In the genomic region with DNA sequence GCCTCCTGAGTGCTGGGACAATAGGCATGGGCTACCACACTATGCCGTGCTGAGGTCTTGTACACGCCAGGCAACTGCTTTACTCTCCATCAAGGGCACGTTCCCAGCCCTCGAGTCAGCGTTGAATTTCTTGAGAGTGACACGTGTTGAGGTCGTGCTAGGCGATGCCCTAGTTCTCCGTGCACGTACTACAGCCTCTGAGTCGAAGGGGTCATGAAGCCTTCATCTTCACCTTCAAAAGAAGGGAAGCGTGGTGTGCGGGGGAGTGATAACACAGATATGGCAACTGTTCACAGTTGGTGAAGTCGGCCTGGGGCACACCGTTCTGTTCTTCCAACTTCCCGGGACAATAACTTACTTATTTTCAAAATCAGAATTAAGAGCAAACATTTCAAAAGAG, we compare ENCODE assay signal across 19 mouse cellular contexts. TPM values are rescaled to one million over a fixed set of nuclear protein-coding genes. Genes with fewer than 3 reads are reported as not detected.
A peak's percentile ranks its signal among the peaks of the same experiment; 100 is the strongest.
DNase-seq lines count a peak whose midpoint lies in the region; ATAC-seq and TF ChIP-seq lines count a peak whose summit lies in the region.
"Had no signal": no experiment of that assay in that cellular context is flagged by ENCODE, and none has a peak within 500 bp of the region (broad histone marks: within the 10 kb centered on the region; RNA-seq: fewer than 3 reads in every experiment).

No protein-coding gene starts in this region.

- H3K4me1 ChIP-seq in forebrain, embryonic 11.5 days (replicated peaks; ENCODE audit: control insufficient read depth, insufficient read depth, low read length): no peaks in the 10 kb centered on the region
- H3K4me1 ChIP-seq in forebrain, postnatal 0 days (ENCODE audit: insufficient read depth): no peaks in the 10 kb centered on the region
- peaks cover 81% of the 10 kb centered on the region for H3K4me1 ChIP-seq in liver, embryonic 11.5 days (replicated peaks; ENCODE audit: control insufficient read depth, insufficient read depth, low read length)

- 91% methylated on average over 16 of the region's 16 CpGs for WGBS in forebrain, embryonic 11.5 days
- 86% methylated on average over 16 of the region's 16 CpGs for WGBS in forebrain, postnatal 0 days
- 49% methylated on average over 16 of the region's 16 CpGs for WGBS in liver, embryonic 11.5 days

- ATAC-seq in forebrain, embryonic 11.5 days (replicated peaks; ENCODE audit: low FRiP score): no peak
- ATAC-seq in forebrain, postnatal 0 days: no peak
- ATAC-seq in liver, embryonic 11.5 days (replicated peaks; ENCODE audit: low FRiP score): peak; percentile 46; the same call in 1 of the 2 replicates

- no peak for TF ChIP-seq CTCF in forebrain, postnatal 0 days (IDR thresholded peaks at IDR 0.05; ENCODE audit: low read depth)

- H3K9ac ChIP-seq in forebrain, embryonic 11.5 days (ENCODE audit: low read length): no peak overlapping the region
- H3K9ac ChIP-seq in forebrain, postnatal 0 days: no peak overlapping the region
- no peak overlapping the region for H3K9ac ChIP-seq in liver, embryonic 11.5 days (ENCODE audit: low read depth, low read length)
- H3K9ac ChIP-seq: limb, embryonic 15.5 days had no signal

- no peaks in the 10 kb centered on the region for H3K36me3 ChIP-seq in forebrain, embryonic 11.5 days (ENCODE audit: control insufficient read depth, insufficient read depth, low read length)
- H3K36me3 ChIP-seq in forebrain, postnatal 0 days (ENCODE audit: insufficient read depth): no peaks in the 10 kb centered on the region
- H3K36me3 ChIP-seq in liver, embryonic 11.5 days (ENCODE audit: control insufficient read depth, insufficient read depth, low read length): no peaks in the 10 kb centered on the region
- H3K36me3 ChIP-seq: limb, embryonic 15.5 days had no signal

- no peaks in the 10 kb centered on the region for H3K9me3 ChIP-seq in forebrain, embryonic 11.5 days (ENCODE audit: control insufficient read depth, low read length)
- H3K9me3 ChIP-seq in forebrain, postnatal 0 days (ENCODE audit: low read length): no peaks in the 10 kb centered on the region
- H3K9me3 ChIP-seq in liver, embryonic 11.5 days (ENCODE audit: control insufficient read depth, low read length): no peaks in the 10 kb centered on the region
- H3K9me3 ChIP-seq: G1E; limb, embryonic 15.5 days had no signal

- DNase-seq in forebrain, embryonic 11.5 days (ENCODE audit: low spot score): peak; percentile 35
- DNase-seq in forebrain, postnatal 0 days: no peak
- peak; percentile 74 for DNase-seq in T-cell, adult 2 months (ENCODE audit: low spot score)
- DNase-seq in liver, embryonic 11.5 days (ENCODE audit: low spot score): no peak
- peak; percentile 54 to 75 for DNase-seq in thymus, adult 18-20 months
- no peak for DNase-seq in embryo, embryonic 10 days (ENCODE audit: low spot score)
- no peak for DNase-seq in right cerebral cortex, adult 2 months (ENCODE audit: low spot score in 2 of 2)
- no peak for DNase-seq in cerebellum, adult 8-10 months
- DNase-seq: cerebellum, adult 2 months; heart, adult 11 months; lung, postnatal 36 days; midbrain, embryonic 14.5 days had no signal

- no peak overlapping the region for H3K27ac ChIP-seq in forebrain, embryonic 11.5 days (ENCODE audit: low read depth, low read length)
- H3K27ac ChIP-seq in forebrain, postnatal 0 days (ENCODE audit: low read depth, low read length): no peak overlapping the region
- H3K27ac ChIP-seq in liver, embryonic 11.5 days (ENCODE audit: low read depth, low read length): peak overlapping the region; percentile 48; the same call in 1 of the 2 replicates
- H3K27ac ChIP-seq: limb, embryonic 15.5 days had no signal

- H3K27me3 ChIP-seq in forebrain, embryonic 11.5 days (ENCODE audit: control insufficient read depth, insufficient read depth, low read length): no peaks in the 10 kb centered on the region
- H3K27me3 ChIP-seq in forebrain, postnatal 0 days (ENCODE audit: insufficient read depth, low read length): no peaks in the 10 kb centered on the region; the same call in 1 of the 2 replicates
- H3K27me3 ChIP-seq in liver, embryonic 11.5 days (replicated peaks; ENCODE audit: control insufficient read depth, insufficient read depth, low read length): no peaks in the 10 kb centered on the region
- H3K27me3 ChIP-seq: limb, embryonic 15.5 days had no signal

- H3K4me2 ChIP-seq in forebrain, embryonic 11.5 days (ENCODE audit: low read depth, low read length, severe bottlenecking): no peak overlapping the region
- no peak overlapping the region for H3K4me2 ChIP-seq in forebrain, postnatal 0 days (ENCODE audit: low read depth)
- peak overlapping the region; percentile 22; the same call in 1 of the 2 replicates for H3K4me2 ChIP-seq in liver, embryonic 11.5 days
- H3K4me2 ChIP-seq: limb, embryonic 15.5 days had no signal

- H3K4me3 ChIP-seq in forebrain, embryonic 11.5 days (ENCODE audit: low read depth, low read length): no peak overlapping the region
- H3K4me3 ChIP-seq in forebrain, postnatal 0 days (ENCODE audit: low read depth, low read length): no peak overlapping the region
- no peak overlapping the region for H3K4me3 ChIP-seq in liver, embryonic 11.5 days (ENCODE audit: low read depth, low read length)
- H3K4me3 ChIP-seq: limb, embryonic 15.5 days had no signal

RNA-seq across cellular contexts. Expression of gene Stat5b, which starts 30.9 kb away (rescaled TPM):
- polyA plus RNA-seq in forebrain, embryonic 11.5 days (2014; fragmentation: Nextera tagmentation; extraction: Ambion mirVana): 18.7 and 19.1 TPM in 2 replicates
- 17.8 and 22.6 TPM in 2 replicates for total RNA-seq in forebrain, postnatal 0 days (2014; rRNA removed)
- 4.9 and 8.8 TPM in 2 replicates for polyA plus RNA-seq in forebrain, postnatal 0 days (2015; fragmentation: Nextera tagmentation; extraction: Ambion mirVana)
- polyA plus RNA-seq in liver, embryonic 11.5 days (2014; fragmentation: Nextera tagmentation; extraction: Ambion mirVana): 46.0 and 50.1 TPM in 2 replicates

RNA-seq across cellular contexts. Expression of gene Stat5a, which starts 39.5 kb away (rescaled TPM):
- polyA plus RNA-seq in forebrain, embryonic 11.5 days (2014; fragmentation: Nextera tagmentation; extraction: Ambion mirVana): 1.3 and 1.5 TPM in 2 replicates
- 2.0 and 2.6 TPM in 2 replicates for total RNA-seq in forebrain, postnatal 0 days (2014; rRNA removed)
- polyA plus RNA-seq in forebrain, postnatal 0 days (2015; fragmentation: Nextera tagmentation; extraction: Ambion mirVana): 1.1 and 1.6 TPM in 2 replicates
- 26.3 and 27.8 TPM in 2 replicates for polyA plus RNA-seq in liver, embryonic 11.5 days (2014; fragmentation: Nextera tagmentation; extraction: Ambion mirVana)

RNA-seq across cellular contexts. Expression of gene Ghdc, which starts 48.9 kb away (rescaled TPM):
- polyA plus RNA-seq in forebrain, embryonic 11.5 days (2014; fragmentation: Nextera tagmentation; extraction: Ambion mirVana): 2.1 and 2.9 TPM in 2 replicates
- 6.1 and 7.3 TPM in 2 replicates for total RNA-seq in forebrain, postnatal 0 days (2014; rRNA removed)
- polyA plus RNA-seq in forebrain, postnatal 0 days (2015; fragmentation: Nextera tagmentation; extraction: Ambion mirVana): 1.8 and 4.4 TPM in 2 replicates
- polyA plus RNA-seq in liver, embryonic 11.5 days (2014; fragmentation: Nextera tagmentation; extraction: Ambion mirVana): 3.1 and 3.8 TPM in 2 replicates

RNA-seq across cellular contexts. Expression of gene Hcrt, which starts 56.9 kb away (rescaled TPM):
- polyA plus RNA-seq in forebrain, embryonic 11.5 days (2014; fragmentation: Nextera tagmentation; extraction: Ambion mirVana): not detected in 2 replicates
- total RNA-seq in forebrain, postnatal 0 days (2014; rRNA removed): 1.8 and 7.1 TPM in 2 replicates
- 2.6 and 8.0 TPM in 2 replicates for polyA plus RNA-seq in forebrain, postnatal 0 days (2015; fragmentation: Nextera tagmentation; extraction: Ambion mirVana)
- not detected in 2 replicates for polyA plus RNA-seq in liver, embryonic 11.5 days (2014; fragmentation: Nextera tagmentation; extraction: Ambion mirVana)
- total RNA-seq: G1E; hematopoietic stem cell, adult 5-6 weeks; layer of hippocampus, postnatal 14 days had no signal
- polyA plus RNA-seq: cerebellum, adult 2 months; G1E; intestine, embryonic 14.5 days; kidney, embryonic 16.5 days; limb, embryonic 15.5 days; midbrain, embryonic 14.5 days; stomach, embryonic 14.5 days had no signal

RNA-seq across cellular contexts. Expression of gene Kcnh4, which starts 59.9 kb away (rescaled TPM):
- polyA plus RNA-seq in forebrain, embryonic 11.5 days (2014; fragmentation: Nextera tagmentation; extraction: Ambion mirVana): 2.7 and 3.1 TPM in 2 replicates
- 7.2 and 12.3 TPM in 2 replicates for total RNA-seq in forebrain, postnatal 0 days (2014; rRNA removed)
- 3.2 and 4.4 TPM in 2 replicates for polyA plus RNA-seq in forebrain, postnatal 0 days (2015; fragmentation: Nextera tagmentation; extraction: Ambion mirVana)
- not detected in 2 replicates for polyA plus RNA-seq in liver, embryonic 11.5 days (2014; fragmentation: Nextera tagmentation; extraction: Ambion mirVana)
- total RNA-seq: G1E; hematopoietic stem cell, adult 5-6 weeks had no signal
- polyA plus RNA-seq: G1E; kidney, embryonic 16.5 days; limb, embryonic 15.5 days had no signal

Comparison
In these comparisons a context has a peak if more than half of its experiments do, and no peak if none do; other contexts are left out.
1. DNase-seq: peak in forebrain, embryonic 11.5 days (single experiment), T-cell, adult 2 months (single experiment) and thymus, adult 18-20 months (2 of 2); none in forebrain, postnatal 0 days (single experiment), liver, embryonic 11.5 days (single experiment), embryo, embryonic 10 days (single experiment), right cerebral cortex, adult 2 months (0 of 2) and cerebellum, adult 8-10 months (single experiment).
2. RNA of gene Stat5a, which starts 39.5 kb away (polyA plus RNA-seq): 26.3 to 27.8 TPM in liver, embryonic 11.5 days; 1.1 to 1.6 TPM in forebrain, postnatal 0 days and 1.3 to 1.5 TPM in forebrain, embryonic 11.5 days; every median in the first group is over 10 times any median in the second.